In genomic region chr6:72956199-72957092, GRCm38 (mm10) we compare ENCODE assay signal across 7 mouse cellular contexts. TPM values are rescaled to one million over a fixed set of nuclear protein-coding genes. Genes with fewer than 3 reads are reported as not detected.
DNase-seq lines count a peak whose midpoint lies in the region; ATAC-seq and TF ChIP-seq lines count a peak whose summit lies in the region.

No protein-coding gene starts in this region.

- H3K9me3 ChIP-seq in ES-Bruce4 (replicated peaks; ENCODE audit: control insufficient read depth, insufficient read depth, low read length, poor library complexity, severe bottlenecking), result no peaks in the 10 kb centered on the region

- no peaks in the 10 kb centered on the region for H3K27me3 ChIP-seq in ES-Bruce4 (ENCODE audit: control insufficient read depth, insufficient read depth, low read length, poor library complexity, severe bottlenecking)
- H3K27me3 ChIP-seq in small intestine, adult 2 months (ENCODE audit: control insufficient read depth, insufficient read depth, low read length), result no peaks in the 10 kb centered on the region

- no peak for TF ChIP-seq CTCF in ES-Bruce4 (IDR thresholded peaks at IDR 0.05; ENCODE audit: low read depth, low read length)
- TF ChIP-seq CTCF in small intestine, adult 2 months (IDR thresholded peaks at IDR 0.05; ENCODE audit: extremely low read depth, insufficient read length, insufficient replicate concordance, low read depth, low read length), result no peak

- DNase-seq in B cell, adult 2 months, result peak; percentile 74 to 76
- peak; percentile 48 for DNase-seq in heart, adult 8-10 months (ENCODE audit: low spot score)
- DNase-seq in kidney, postnatal 14 days, result peak; percentile 33

- H3K9ac ChIP-seq in ES-Bruce4 (ENCODE audit: low read depth, poor library complexity, severe bottlenecking), result peak overlapping the region; percentile 89

- H3K27ac ChIP-seq in ES-Bruce4 (ENCODE audit: insufficient read depth, low read length), result peak overlapping the region; percentile 96
- H3K27ac ChIP-seq in small intestine, adult 2 months (ENCODE audit: insufficient read depth, low read depth, low read length), result peak overlapping the region; percentile 44; the same call in 1 of the 2 replicates

- peak; percentile 57 for ATAC-seq in common myeloid progenitor, adult 5-6 weeks (replicated peaks; ENCODE audit: low read depth, poor library complexity, severe bottlenecking)
- ATAC-seq in megakaryocyte, adult 5-6 weeks (ENCODE audit: poor library complexity, severe bottlenecking), result peak; percentile 60

- peak; percentile 74; the same call in 1 of the 2 replicates for TF ChIP-seq EP300 in ES-Bruce4 (IDR thresholded peaks at IDR 0.05; ENCODE audit: insufficient read depth, low read depth, low read length)

- H3K4me1 ChIP-seq in ES-Bruce4 (ENCODE audit: control insufficient read depth, insufficient read depth, low read length), result peaks cover 11% of the 10 kb centered on the region
- H3K4me1 ChIP-seq in small intestine, adult 2 months (ENCODE audit: control insufficient read depth, insufficient read depth, insufficient read length, low read length), result peaks cover 19% of the 10 kb centered on the region

- H3K36me3 ChIP-seq in ES-Bruce4 (ENCODE audit: control insufficient read depth, insufficient read depth, low read length, poor library complexity, severe bottlenecking), result peaks cover 5% of the 10 kb centered on the region
- no peaks in the 10 kb centered on the region for H3K36me3 ChIP-seq in small intestine, adult 2 months (ENCODE audit: control insufficient read depth, insufficient read depth, low read length)

- peak overlapping the region; percentile 94 for H3K4me3 ChIP-seq in ES-Bruce4 (ENCODE audit: low read depth, low read length)
- peak overlapping the region; percentile 24 for H3K4me3 ChIP-seq in small intestine, adult 2 months (ENCODE audit: low read depth, low read length)

- 29% methylated on average over 15 of the region's 15 CpGs for WGBS in small intestine, adult 2 months

- TF ChIP-seq POLR2A in ES-Bruce4 (IDR thresholded peaks at IDR 0.05; ENCODE audit: insufficient read depth, low read length), result peak; percentile 92
- peak; percentile 33; the same call in 1 of the 2 replicates for TF ChIP-seq POLR2A in small intestine, adult 2 months (IDR thresholded peaks at IDR 0.05; ENCODE audit: low read depth, low read length)

RNA-seq across cellular contexts. Expression of gene Tmsb10, which starts 2.1 kb away (rescaled TPM):
- 1,250 and 1,380 TPM in 2 replicates for polyA plus RNA-seq in ES-Bruce4 (2011; ENCODE audit: insufficient read depth, insufficient read length, low read depth, missing spikeins)
- 567 and 716 TPM in 2 replicates for total RNA-seq in common myeloid progenitor, adult 5-6 weeks (2017)
- total RNA-seq in heart, adult 8-10 months (2022), result 100 to 1,000 TPM in 1 of 4 experiments, 10 to 100 TPM in 3; 69.4 to 102 (median 73.2) TPM
- 3,978 and 3,999 TPM in 2 replicates for total RNA-seq in megakaryocyte, adult 5-6 weeks (2015)
- total RNA-seq in megakaryocyte, adult 5-6 weeks (2017), result 2,780 and 3,394 TPM in 2 replicates
- 16.5 and 30.4 TPM in 2 replicates for polyA plus RNA-seq in small intestine, adult 2 months (2012; rRNA removed)

RNA-seq across cellular contexts. Expression of gene Kcmf1, which starts 56.7 kb away (rescaled TPM):
- polyA plus RNA-seq in ES-Bruce4 (2011; ENCODE audit: insufficient read depth, insufficient read length, low read depth, missing spikeins), result 175 and 188 TPM in 2 replicates
- total RNA-seq in common myeloid progenitor, adult 5-6 weeks (2017), result 68.1 and 126 TPM in 2 replicates
- total RNA-seq in heart, adult 8-10 months (2022), result 100 to 1,000 TPM in 1 of 4 experiments, 10 to 100 TPM in 3; 86.4 to 102 (median 90.7) TPM
- total RNA-seq in megakaryocyte, adult 5-6 weeks (2015), result 81.0 and 110 TPM in 2 replicates
- 100 and 110 TPM in 2 replicates for total RNA-seq in megakaryocyte, adult 5-6 weeks (2017)
- polyA plus RNA-seq in small intestine, adult 2 months (2012; rRNA removed), result 99.8 and 254 TPM in 2 replicates

Comparison
In these comparisons a context has a peak if more than half of its experiments do, and no peak if none do; other contexts are left out.
1. Peak in every context shown above with its lines: DNase-seq, ATAC-seq, H3K4me3 ChIP-seq and H3K27ac ChIP-seq.